Mouse (Mus musculus) adrenal gland, postnatal 14 days (tissue): Measurements from ENCODE around the gene Mrpl11. TPM values are rescaled to one million over a fixed set of nuclear protein-coding genes. Genes with fewer than 3 reads are reported as not detected.
"Not testable (repeated sequence)": the region's sequence is repeated elsewhere in the genome, so short reads cannot be mapped to it uniquely, and the experiment has no call there.

ENCODE experiments used
- DNase-seq: peaks from one replicate; pipeline ENCODE4 v3.0.0; 2021; ENCODE audit warnings: mixed read lengths
- total RNA-seq: library from RNA; stranded (reverse); gene quantifications from 2 replicates; pipeline ENCODE4 v1.2.3, GENCODE M21; 2021

Gene Mrpl11
- total RNA-seq, 1 experiment from 2014 or later, result 68.2 TPM

- DNase-seq, result peak; percentile 91
Observed at GRCm38 (mm10) chr19:4992904-4993303, 31.0 kb downstream of the Mrpl11 start.

- DNase-seq, result no peak
Observed at GRCm38 (mm10) chr19:4994043-4994442, 32.1 kb downstream of the Mrpl11 start.

- DNase-seq, result no peak
Observed at GRCm38 (mm10) chr19:4999445-5000140, 37.6 kb downstream of the Mrpl11 start.

DNA sequence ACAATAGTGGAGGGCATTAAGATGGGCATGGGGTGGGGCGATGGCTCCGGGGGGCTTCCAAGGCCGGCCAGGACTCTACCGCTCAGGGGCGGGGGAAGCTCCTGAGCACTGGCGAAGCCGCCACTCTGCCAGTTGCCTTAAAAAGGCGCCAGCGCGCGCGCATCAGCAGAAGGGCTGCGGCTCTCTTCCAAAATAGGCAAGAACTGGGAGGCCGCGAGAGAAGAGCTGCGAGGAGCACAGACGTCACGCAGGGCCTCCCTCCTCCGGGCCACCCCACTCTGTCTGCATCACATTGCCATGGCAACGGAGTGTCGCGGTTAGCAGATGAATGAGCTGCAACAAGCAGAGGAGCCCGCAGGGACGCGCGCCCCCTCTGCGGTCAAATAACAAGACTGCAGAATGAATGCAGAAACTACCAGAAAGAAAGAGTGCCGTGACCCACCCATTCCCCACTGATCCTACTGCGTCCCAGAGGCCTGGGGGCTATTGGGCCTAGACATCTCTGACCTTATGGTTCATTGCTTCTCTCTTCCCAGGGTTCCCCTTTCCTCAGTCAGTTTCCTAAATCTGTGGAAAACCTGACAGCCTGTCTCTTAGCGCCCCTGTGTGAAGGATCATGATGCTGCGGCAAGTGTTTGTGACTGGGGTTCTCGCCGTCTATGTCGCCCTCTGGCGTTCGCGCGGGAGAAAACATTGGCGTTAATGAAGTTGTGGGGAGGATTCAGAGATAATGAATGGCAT lies 39.9 kb downstream of the Mrpl11 start:
- DNase-seq, result peak; percentile 88

DNA sequence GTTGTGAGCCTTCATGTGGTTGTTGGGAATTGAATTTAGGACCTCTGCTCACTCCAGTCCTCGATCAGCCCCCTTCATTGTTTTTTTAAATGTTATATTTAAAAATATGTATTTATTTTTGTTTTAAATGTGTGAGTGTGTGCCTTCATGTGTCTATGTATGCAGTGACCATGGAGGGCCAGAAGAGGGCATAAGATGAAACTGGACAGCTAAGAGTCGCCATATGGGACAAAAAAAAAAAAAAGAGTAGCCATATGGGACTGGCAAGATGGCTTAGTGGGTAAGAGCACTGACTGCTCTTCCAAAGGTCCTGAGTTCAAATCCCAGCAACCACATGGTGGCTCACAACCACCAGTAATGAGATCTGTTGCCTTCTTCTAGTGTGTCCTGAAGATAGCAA lies 41.7 kb downstream of the Mrpl11 start:
- DNase-seq, result not testable (repeated sequence)

- no peak for DNase-seq
Observed at GRCm38 (mm10) chr19:5004925-5005324, 43.0 kb downstream of the Mrpl11 start.

GRCm38 (mm10) chr19:5013138-5013537 lies 51.2 kb downstream of the Mrpl11 start:
- no peak for DNase-seq

DNA sequence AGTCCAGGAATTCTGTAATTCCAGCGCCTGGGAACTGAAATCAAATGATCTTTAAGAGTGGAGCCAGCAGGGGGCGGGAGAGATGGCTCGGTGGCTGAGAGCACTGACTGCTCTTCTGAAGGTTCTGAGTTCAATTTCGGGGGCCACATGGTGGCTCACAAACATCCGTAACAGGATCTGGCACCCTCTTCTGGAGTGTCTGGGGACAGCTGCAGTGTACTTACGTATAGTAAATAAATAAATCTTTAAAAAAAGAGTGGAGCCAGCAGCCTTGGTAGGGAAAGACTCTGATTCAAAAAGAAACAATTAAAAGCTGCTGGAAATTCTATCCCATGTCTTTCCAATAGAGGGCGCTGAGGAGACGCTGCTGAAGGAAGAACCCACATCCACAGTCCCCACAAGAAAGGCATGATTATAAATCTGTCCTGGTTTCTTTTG lies 53.0 kb downstream of the Mrpl11 start:
- DNase-seq, result peak; percentile 47

DNA sequence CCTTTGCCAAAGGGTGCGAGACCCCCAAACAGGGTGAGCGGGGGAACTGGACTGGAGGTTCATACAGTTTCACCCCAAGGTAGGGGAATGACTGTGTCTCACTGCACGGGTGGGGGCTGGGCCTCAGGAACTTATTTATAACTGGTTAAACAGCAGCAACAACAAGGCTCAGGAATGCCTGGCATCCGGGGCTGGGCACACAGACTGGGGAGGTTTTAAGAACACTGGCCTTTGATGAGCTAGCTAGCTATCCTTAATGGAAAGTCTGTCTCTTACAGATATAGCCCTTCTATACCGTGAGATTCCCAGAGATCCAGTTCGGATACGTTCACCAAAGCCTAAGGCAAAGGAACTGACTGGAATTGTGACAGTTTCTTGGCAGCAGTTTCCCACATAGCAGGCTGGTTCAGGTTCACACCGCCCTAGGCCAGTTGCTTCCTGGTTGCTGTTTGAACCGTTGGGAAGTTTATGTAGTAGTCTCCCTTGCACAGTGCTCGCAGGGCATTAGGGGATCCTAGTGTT lies 54.3 kb downstream of the Mrpl11 start:
- no peak for DNase-seq

Other genes starting within 250 kb of the Mrpl11 start
- gene Rbm4b, start 205.7 kb upstream of the Mrpl11 start, total RNA-seq, result 13.1 and 15.2 TPM in 2 replicates
- gene Rbm4, start 168.2 kb upstream of the Mrpl11 start, total RNA-seq, result 57.2 and 60.3 TPM in 2 replicates
- 23.1 and 30.8 TPM in 2 replicates for gene Gm21992, start 150.5 kb upstream of the Mrpl11 start, total RNA-seq
- 43.5 and 45.4 TPM in 2 replicates for gene Rbm14, start 150.5 kb upstream of the Mrpl11 start, total RNA-seq
- gene Ccs, start 122.8 kb upstream of the Mrpl11 start, total RNA-seq, result 107 and 116 TPM in 2 replicates
- 0.19 TPM in 2 replicates for gene Ccdc87, start 122.8 kb upstream of the Mrpl11 start, total RNA-seq
- 261 and 277 TPM in 2 replicates for gene Ctsf, start 107.0 kb upstream of the Mrpl11 start, total RNA-seq
- 0.67 and 1.4 TPM in 2 replicates for gene Actn3, start 84.2 kb upstream of the Mrpl11 start, total RNA-seq
- 15.1 and 17.2 TPM in 2 replicates for gene Zdhhc24, start 83.5 kb upstream of the Mrpl11 start, total RNA-seq
- gene Bbs1, start 55.5 kb upstream of the Mrpl11 start, total RNA-seq, result 10.3 and 11.0 TPM in 2 replicates
- 69.2 and 87.7 TPM in 2 replicates for gene Dpp3, start 33.9 kb upstream of the Mrpl11 start, total RNA-seq
- 5.3 and 5.6 TPM in 2 replicates for gene Peli3, start 19.0 kb upstream of the Mrpl11 start, total RNA-seq
- 0.26 TPM in 2 replicates for gene Npas4, start 28.2 kb downstream of the Mrpl11 start, total RNA-seq
- 2.3 and 4.4 TPM in 2 replicates for gene Slc29a2, start 61.7 kb downstream of the Mrpl11 start, total RNA-seq
- 28.2 and 29.4 TPM in 2 replicates for gene B4gat1, start 76.7 kb downstream of the Mrpl11 start, total RNA-seq
- gene AC124502.3, start 76.7 kb downstream of the Mrpl11 start, total RNA-seq, result 0.56 and 1.5 TPM in 2 replicates
- 23.9 and 26.3 TPM in 2 replicates for gene Brms1, start 79.2 kb downstream of the Mrpl11 start, total RNA-seq
- 3.0 and 3.9 TPM in 2 replicates for gene Rin1, start 88.3 kb downstream of the Mrpl11 start, total RNA-seq
- 17.3 and 21.0 TPM in 2 replicates for gene Cd248, start 105.9 kb downstream of the Mrpl11 start, total RNA-seq
- 2.0 and 2.5 TPM in 2 replicates for gene Tmem151a, start 123.4 kb downstream of the Mrpl11 start, total RNA-seq
- gene Yif1a, start 126.4 kb downstream of the Mrpl11 start, total RNA-seq, result 80.4 and 84.7 TPM in 2 replicates
- 3.1 and 3.9 TPM in 2 replicates for gene Cnih2, start 136.4 kb downstream of the Mrpl11 start, total RNA-seq
- gene Rab1b, start 144.9 kb downstream of the Mrpl11 start, total RNA-seq, result 166 and 167 TPM in 2 replicates
- 34.9 and 37.7 TPM in 2 replicates for gene Klc2, start 156.4 kb downstream of the Mrpl11 start, total RNA-seq